Mouse (Mus musculus): ENCODE data around the gene Prg3. TPM values are rescaled to one million over a fixed set of nuclear protein-coding genes. Genes with fewer than 3 reads are reported as not detected.

The Prg3 gene
- not detected for total RNA-seq (2021)
- long read RNA-seq, experiment 1, result 0 reads
- long read RNA-seq, experiment 2, result 0 reads

- DNase-seq, result no peak
These were observed at the start of gene Prg3 for GRCm38 (mm10) chr2:84987930-84988329. Prg3 (plus strand) TSS chr2:84988215.

GRCm38 (mm10) chr2:84938249-84938946, 49.6 kb upstream of the Prg3 start:
- peak; percentile 17 to 40 for DNase-seq

- no peak for DNase-seq
These were observed 48.7 kb upstream of the Prg3 start for GRCm38 (mm10) chr2:84939306-84939705.

GRCm38 (mm10) chr2:84939711-84940110, 48.3 kb upstream of the Prg3 start:
- DNase-seq, result no peak

- DNase-seq, result no peak
These were observed 46.7 kb upstream of the Prg3 start for GRCm38 (mm10) chr2:84941332-84941731.

GRCm38 (mm10) chr2:84941795-84942194, 46.2 kb upstream of the Prg3 start:
- no peak for DNase-seq

GRCm38 (mm10) chr2:84947154-84947771, 40.8 kb upstream of the Prg3 start:
- no peak for DNase-seq

- DNase-seq, result no peak
These were observed 39.8 kb upstream of the Prg3 start for GRCm38 (mm10) chr2:84948252-84948651.

GRCm38 (mm10) chr2:84948721-84949120, 39.3 kb upstream of the Prg3 start:
- DNase-seq, result no peak

- no peak for DNase-seq
These were observed 37.0 kb upstream of the Prg3 start for GRCm38 (mm10) chr2:84951027-84951426.

- no peak for DNase-seq
These were observed 35.8 kb upstream of the Prg3 start for GRCm38 (mm10) chr2:84952251-84952650.

- DNase-seq, result no peak
These were observed 35.3 kb upstream of the Prg3 start for GRCm38 (mm10) chr2:84952693-84953092.

- no peak for DNase-seq
These were observed 32.6 kb upstream of the Prg3 start for GRCm38 (mm10) chr2:84955435-84955834.

- peak; percentile 82 to 88 for DNase-seq
These were observed 31.7 kb upstream of the Prg3 start for GRCm38 (mm10) chr2:84956274-84956673.

GRCm38 (mm10) chr2:84958588-84959264, 29.3 kb upstream of the Prg3 start:
- DNase-seq, result no peak

GRCm38 (mm10) chr2:84961300-84961699, 26.7 kb upstream of the Prg3 start:
- DNase-seq, result peak; percentile 79 to 84

GRCm38 (mm10) chr2:84961901-84962300, 26.1 kb upstream of the Prg3 start:
- no peak for DNase-seq

- DNase-seq, result no peak
These were observed 25.0 kb upstream of the Prg3 start for GRCm38 (mm10) chr2:84962906-84963507.

GRCm38 (mm10) chr2:84964111-84964801, 23.8 kb upstream of the Prg3 start:
- no peak for DNase-seq

- no peak for DNase-seq
These were observed 20.6 kb upstream of the Prg3 start for GRCm38 (mm10) chr2:84967318-84967991.

- DNase-seq, result no peak
These were observed 12.4 kb upstream of the Prg3 start for GRCm38 (mm10) chr2:84975580-84975979.

GRCm38 (mm10) chr2:84980188-84980587, 7.8 kb upstream of the Prg3 start, which contains the start of gene Prg2:
Prg2 (plus strand) TSS chr2:84980461.
- DNase-seq, result no peak
